Mouse (Mus musculus): ENCODE measurements at regions not wholly inside any gene's neighbourhood (a gene's known extent, or its start where the extent isn't known, plus 50 kb on each side); places are given as distances from the start of the nearest gene placed in this dataset.

- Histone ChIP-seq H3K4me2 (ENCODE audit: low read depth, low read length) (no peak overlapping the region), H3K9me3 (ENCODE audit: control insufficient read depth, low read length) (no peaks in the 10 kb centered on the region), H3K27me3 (ENCODE audit: control insufficient read depth, insufficient read depth, low read length) (no peaks in the 10 kb centered on the region), H3K36me3 (ENCODE audit: control insufficient read depth, insufficient read depth, low read length) (no peaks in the 10 kb centered on the region), H3K4me1 (ENCODE audit: control insufficient read depth, insufficient read depth, low read length) (no peaks in the 10 kb centered on the region), H3K9ac (replicated peaks; ENCODE audit: low read depth, low read length) (no peak overlapping the region), H3K4me3 (ENCODE audit: low read depth, low read length) (no peak overlapping the region), H3K27ac (ENCODE audit: low read depth, low read length) (no peak overlapping the region)
- no peak for ATAC-seq (ENCODE audit: low read depth)
- WGBS, result 42% methylated on average over 5 of the region's 5 CpGs
Observed at GRCm38 (mm10) chr1:42755958-42756357, 60.4 kb downstream of the Pou3f3 start.

GRCm38 (mm10) chr1:42756497-42756896 is 60.9 kb downstream of the Pou3f3 start:
- Histone ChIP-seq H3K27ac (ENCODE audit: low read depth, low read length) (no peak overlapping the region), H3K4me3 (ENCODE audit: low read depth, low read length) (no peak overlapping the region), H3K36me3 (ENCODE audit: control insufficient read depth, insufficient read depth, low read length) (no peaks in the 10 kb centered on the region), H3K9ac (replicated peaks; ENCODE audit: low read depth, low read length) (no peak overlapping the region), H3K4me2 (ENCODE audit: low read depth, low read length) (no peak overlapping the region), H3K27me3 (ENCODE audit: control insufficient read depth, insufficient read depth, low read length) (no peaks in the 10 kb centered on the region), H3K9me3 (ENCODE audit: control insufficient read depth, low read length) (no peaks in the 10 kb centered on the region), H3K4me1 (ENCODE audit: control insufficient read depth, insufficient read depth, low read length) (no peaks in the 10 kb centered on the region)
- no peak for ATAC-seq (ENCODE audit: low read depth)

- H3K9me3 ChIP-seq (ENCODE audit: control insufficient read depth, low read length), result no peaks in the 10 kb centered on the region
- H3K27me3 ChIP-seq (ENCODE audit: control insufficient read depth, insufficient read depth, low read length), result no peaks in the 10 kb centered on the region
- H3K4me3 ChIP-seq (ENCODE audit: low read depth, low read length), result no peak overlapping the region
- no peak overlapping the region for H3K27ac ChIP-seq (ENCODE audit: low read depth, low read length)
- no peak for ATAC-seq (ENCODE audit: low read depth)
- no peak overlapping the region for H3K9ac ChIP-seq (replicated peaks; ENCODE audit: low read depth, low read length)
- no peaks in the 10 kb centered on the region for H3K36me3 ChIP-seq (ENCODE audit: control insufficient read depth, insufficient read depth, low read length)
- no peaks in the 10 kb centered on the region for H3K4me1 ChIP-seq (ENCODE audit: control insufficient read depth, insufficient read depth, low read length)
- H3K4me2 ChIP-seq (ENCODE audit: low read depth, low read length), result no peak overlapping the region
- 84% methylated on average over 2 of the region's 2 CpGs for WGBS
Observed at GRCm38 (mm10) chr1:42763447-42763846, 67.9 kb downstream of the Pou3f3 start.

GRCm38 (mm10) chr1:42764048-42764447 is 68.5 kb downstream of the Pou3f3 start:
- Histone ChIP-seq H3K9ac (replicated peaks; ENCODE audit: low read depth, low read length) (no peak overlapping the region), H3K27ac (ENCODE audit: low read depth, low read length) (no peak overlapping the region), H3K4me3 (ENCODE audit: low read depth, low read length) (no peak overlapping the region), H3K27me3 (ENCODE audit: control insufficient read depth, insufficient read depth, low read length) (no peaks in the 10 kb centered on the region), H3K4me1 (ENCODE audit: control insufficient read depth, insufficient read depth, low read length) (no peaks in the 10 kb centered on the region), H3K4me2 (ENCODE audit: low read depth, low read length) (no peak overlapping the region), H3K9me3 (ENCODE audit: control insufficient read depth, low read length) (no peaks in the 10 kb centered on the region), H3K36me3 (ENCODE audit: control insufficient read depth, insufficient read depth, low read length) (no peaks in the 10 kb centered on the region)
- 46% methylated on average over 2 of the region's 2 CpGs for WGBS
- no peak for ATAC-seq (ENCODE audit: low read depth)

- 85% methylated on average over 9 of the region's 9 CpGs for WGBS
- H3K4me3 ChIP-seq (ENCODE audit: low read depth, low read length), result no peak overlapping the region
- no peak for ATAC-seq (ENCODE audit: low read depth)
Observed at GRCm38 (mm10) chr1:42770085-42770484, 74.5 kb downstream of the Pou3f3 start.

GRCm38 (mm10) chr1:42772000-42772399 is 76.4 kb downstream of the Pou3f3 start:
- no peak overlapping the region for H3K4me3 ChIP-seq (ENCODE audit: low read depth, low read length)
- no peaks in the 10 kb centered on the region for H3K36me3 ChIP-seq (ENCODE audit: control insufficient read depth, insufficient read depth, low read length)
- no peak for ATAC-seq (ENCODE audit: low read depth)
- H3K9me3 ChIP-seq (ENCODE audit: control insufficient read depth, low read length), result no peaks in the 10 kb centered on the region
- H3K27ac ChIP-seq (ENCODE audit: low read depth, low read length), result no peak overlapping the region
- no peaks in the 10 kb centered on the region for H3K4me1 ChIP-seq (ENCODE audit: control insufficient read depth, insufficient read depth, low read length)
- WGBS, result 81% methylated on average over 6 of the region's 6 CpGs
- H3K9ac ChIP-seq (replicated peaks; ENCODE audit: low read depth, low read length), result no peak overlapping the region
- no peaks in the 10 kb centered on the region for H3K27me3 ChIP-seq (ENCODE audit: control insufficient read depth, insufficient read depth, low read length)
- H3K4me2 ChIP-seq (ENCODE audit: low read depth, low read length), result no peak overlapping the region

More at GRCm38 (mm10) chr1:42770085-42770484, 74.5 kb downstream of the Pou3f3 start:
- no peak overlapping the region for H3K27ac ChIP-seq (ENCODE audit: low read depth, low read length)
- no peak overlapping the region for H3K9ac ChIP-seq (replicated peaks; ENCODE audit: low read depth, low read length)
- H3K27me3 ChIP-seq (ENCODE audit: control insufficient read depth, insufficient read depth, low read length), result no peaks in the 10 kb centered on the region
- H3K4me1 ChIP-seq (ENCODE audit: control insufficient read depth, insufficient read depth, low read length), result no peaks in the 10 kb centered on the region
- H3K4me2 ChIP-seq (ENCODE audit: low read depth, low read length), result no peak overlapping the region
- no peaks in the 10 kb centered on the region for H3K36me3 ChIP-seq (ENCODE audit: control insufficient read depth, insufficient read depth, low read length)
- no peaks in the 10 kb centered on the region for H3K9me3 ChIP-seq (ENCODE audit: control insufficient read depth, low read length)

GRCm38 (mm10) chr1:42773851-42774464 is 77.1 kb upstream of the Mrps9 start:
- Histone ChIP-seq H3K9me3 (ENCODE audit: control insufficient read depth, low read length) (no peaks in the 10 kb centered on the region), H3K4me2 (ENCODE audit: low read depth, low read length) (no peak overlapping the region), H3K36me3 (ENCODE audit: control insufficient read depth, insufficient read depth, low read length) (no peaks in the 10 kb centered on the region), H3K4me3 (ENCODE audit: low read depth, low read length) (no peak overlapping the region), H3K4me1 (ENCODE audit: control insufficient read depth, insufficient read depth, low read length) (no peaks in the 10 kb centered on the region), H3K9ac (replicated peaks; ENCODE audit: low read depth, low read length) (no peak overlapping the region), H3K27me3 (ENCODE audit: control insufficient read depth, insufficient read depth, low read length) (no peaks in the 10 kb centered on the region), H3K27ac (ENCODE audit: low read depth, low read length) (no peak overlapping the region)
- WGBS, result 68% methylated on average over 19 of the region's 20 CpGs
- no peak for ATAC-seq (ENCODE audit: low read depth)

GRCm38 (mm10) chr1:42774971-42775892 is 75.8 kb upstream of the Mrps9 start:
- Histone ChIP-seq H3K4me1 (ENCODE audit: control insufficient read depth, insufficient read depth, low read length) (peaks cover 2% of the 10 kb centered on the region; the same call in 1 of the 2 replicates), H3K9me3 (ENCODE audit: control insufficient read depth, low read length) (no peaks in the 10 kb centered on the region), H3K9ac (replicated peaks; ENCODE audit: low read depth, low read length) (no peak overlapping the region), H3K27me3 (ENCODE audit: control insufficient read depth, insufficient read depth, low read length) (no peaks in the 10 kb centered on the region), H3K4me3 (ENCODE audit: low read depth, low read length) (no peak overlapping the region), H3K27ac (ENCODE audit: low read depth, low read length) (no peak overlapping the region), H3K4me2 (ENCODE audit: low read depth, low read length) (no peak overlapping the region), H3K36me3 (ENCODE audit: control insufficient read depth, insufficient read depth, low read length) (no peaks in the 10 kb centered on the region)
- 77% methylated on average over 7 of the region's 7 CpGs for WGBS
- no peak for ATAC-seq (ENCODE audit: low read depth)

- no peak overlapping the region for H3K4me3 ChIP-seq (ENCODE audit: low read depth, low read length)
Observed at GRCm38 (mm10) chr1:42775893-42776287, 75.1 kb upstream of the Mrps9 start.

More at GRCm38 (mm10) chr1:42775893-42776287, 75.1 kb upstream of the Mrps9 start:
- ATAC-seq (ENCODE audit: low read depth), result no peak
- Histone ChIP-seq H3K4me1 (ENCODE audit: control insufficient read depth, insufficient read depth, low read length) (peaks cover 4% of the 10 kb centered on the region; the same call in 1 of the 2 replicates), H3K4me2 (ENCODE audit: low read depth, low read length) (no peak overlapping the region), H3K9me3 (ENCODE audit: control insufficient read depth, low read length) (no peaks in the 10 kb centered on the region), H3K9ac (replicated peaks; ENCODE audit: low read depth, low read length) (no peak overlapping the region), H3K27me3 (ENCODE audit: control insufficient read depth, insufficient read depth, low read length) (no peaks in the 10 kb centered on the region), H3K36me3 (ENCODE audit: control insufficient read depth, insufficient read depth, low read length) (no peaks in the 10 kb centered on the region), H3K27ac (ENCODE audit: low read depth, low read length) (no peak overlapping the region)
- 84% methylated on average over 2 of the region's 2 CpGs for WGBS
